Mouse (Mus musculus): ENCODE results near the gene Zscan4-ps1. TPM values are rescaled to one million over a fixed set of nuclear protein-coding genes. Genes with fewer than 3 reads are reported as not detected.
"Not testable (repeated sequence)": the region's sequence is repeated elsewhere in the genome, so short reads cannot be mapped to it uniquely, and the experiment has no call there.

Zscan4-ps1 gene
- total RNA-seq (2021): not detected
- long read RNA-seq, experiment 1: 0 reads
- long read RNA-seq, experiment 2: 0 reads

GRCm38 (mm10) chr7:11069591-11069990, at the start of gene Zscan4-ps1:
TSS of gene Zscan4-ps1 (minus strand) at chr7:11069691.
- DNase-seq (ENCODE audit: low spot score): not testable (repeated sequence)

Other genes starting within 250 kb of the Zscan4-ps1 start
- not detected for gene Zscan4b, start 164.6 kb downstream of the Zscan4-ps1 start, total RNA-seq (2021)
- gene Zscan4c, start 63.9 kb downstream of the Zscan4-ps1 start, total RNA-seq (2021): not detected
- not detected for gene Zscan4d, start 96.5 kb upstream of the Zscan4-ps1 start, total RNA-seq (2021)
- gene Zscan4e, start 241.0 kb upstream of the Zscan4-ps1 start, total RNA-seq (2021): not detected